Mouse (Mus musculus) left cerebral cortex, adult 8-10 months (tissue): ENCODE data around the gene Arhgef25. TPM values are rescaled to one million over a fixed set of nuclear protein-coding genes. Genes with fewer than 3 reads are reported as not detected.

Source experiments
- DNase-seq, 2 experiments: peaks; one replicate each; pipeline ENCODE4 v3.0.0; 2022; ENCODE audit warnings: low spot score in 2 of 2
- total RNA-seq, 4 experiments: library from RNA; stranded (reverse); gene quantifications; 2 replicates each; pipeline ENCODE4 v1.2.4; 2022

Gene Arhgef25
- total RNA-seq, result 100 to 1,000 TPM; 153 to 178 (median 174) TPM

DNA sequence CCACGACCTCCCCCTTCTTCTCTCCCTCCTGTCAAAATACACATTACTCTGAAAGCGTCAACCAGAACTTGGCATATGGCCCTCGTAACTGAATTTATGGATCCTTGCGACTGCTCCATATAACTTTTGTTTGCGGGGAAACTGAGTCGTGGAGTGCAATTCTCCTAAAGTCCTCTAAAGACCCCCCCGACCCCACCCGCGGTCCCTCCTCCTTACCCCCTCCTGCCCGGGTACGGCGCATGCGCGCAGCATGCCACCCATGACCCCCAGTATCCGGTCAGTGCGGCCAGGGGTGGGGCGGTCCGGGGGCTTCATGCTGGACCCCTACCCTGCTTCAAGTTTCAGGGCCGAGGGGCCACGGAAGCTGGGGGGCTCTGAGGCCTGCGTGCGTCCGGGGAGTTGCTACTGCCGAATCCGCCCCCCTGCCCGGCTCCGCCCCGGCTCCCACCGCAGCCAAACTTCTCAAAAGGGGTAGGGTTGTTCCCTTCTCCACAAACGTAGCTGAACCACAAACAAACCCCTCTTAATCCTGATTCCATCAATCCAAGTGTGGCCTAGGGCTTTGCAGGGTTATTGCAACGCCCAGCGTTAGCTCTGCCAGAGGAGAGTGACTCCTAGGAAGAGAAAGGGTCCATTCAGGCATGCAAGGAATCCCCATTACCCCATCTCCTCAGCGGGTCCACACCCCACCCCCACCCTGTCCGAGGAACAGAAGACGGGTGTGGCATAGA is at the start of gene Arhgef25:
Gene Arhgef25 (minus strand): TSS at position 433 of the 731 bp plus-strand sequence.
- no peak for DNase-seq

DNA sequence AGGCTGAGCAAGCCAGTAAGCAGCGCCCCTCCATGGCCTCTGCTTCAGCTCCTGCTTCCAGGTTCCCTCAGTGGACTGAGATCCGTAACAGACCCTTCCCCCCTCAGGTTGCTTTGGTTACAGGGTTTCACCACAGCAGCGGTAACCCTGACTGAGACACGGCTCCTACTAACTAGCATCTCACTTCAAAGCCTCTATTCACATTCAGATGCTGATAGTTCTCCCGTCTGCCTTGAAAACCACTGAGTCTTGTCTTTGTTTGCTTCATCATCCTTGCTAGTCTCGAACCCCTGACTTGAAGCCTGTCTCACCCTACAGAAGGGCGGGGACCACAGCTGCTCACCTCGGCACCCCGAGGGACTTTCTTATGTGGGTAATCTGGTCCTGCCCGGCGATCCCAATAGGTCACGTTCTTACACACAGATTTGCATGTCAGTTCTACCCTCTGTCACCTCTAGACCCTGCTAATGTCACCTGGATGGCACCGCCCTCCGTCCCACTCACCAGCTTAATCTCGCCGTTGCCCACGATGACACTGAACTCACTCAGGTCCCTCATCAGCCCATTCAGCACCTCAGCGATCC is 48.5 kb upstream of the Arhgef25 start:
- DNase-seq, result no peak

GRCm38 (mm10) chr10:127236541-127236940 is 46.7 kb upstream of the Arhgef25 start:
- no peak for DNase-seq

DNA sequence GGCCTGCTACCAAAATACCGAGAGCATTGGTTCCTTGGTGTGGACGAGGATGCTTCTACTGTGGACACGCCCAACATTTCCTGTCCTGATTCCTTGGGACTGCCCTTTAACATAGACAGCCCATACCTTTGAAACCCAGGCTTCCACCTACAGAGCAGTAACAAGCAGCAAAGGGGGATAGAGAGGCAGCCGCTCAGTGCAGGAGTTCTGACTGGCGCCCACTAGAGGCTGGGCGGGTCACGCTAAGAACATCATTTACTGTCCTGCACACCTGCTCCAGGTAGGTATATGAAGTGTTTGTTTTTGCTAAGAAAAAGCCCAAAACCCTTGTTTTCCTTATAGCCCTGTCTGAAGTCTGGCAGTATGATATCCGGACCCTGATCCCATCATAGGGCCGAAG is 43.3 kb upstream of the Arhgef25 start:
- DNase-seq, result no peak

- no peak for DNase-seq
These were observed 41.9 kb upstream of the Arhgef25 start for GRCm38 (mm10) chr10:127231741-127232140.

GRCm38 (mm10) chr10:127230693-127231092 is 40.8 kb upstream of the Arhgef25 start:
- DNase-seq, result no peak

DNA sequence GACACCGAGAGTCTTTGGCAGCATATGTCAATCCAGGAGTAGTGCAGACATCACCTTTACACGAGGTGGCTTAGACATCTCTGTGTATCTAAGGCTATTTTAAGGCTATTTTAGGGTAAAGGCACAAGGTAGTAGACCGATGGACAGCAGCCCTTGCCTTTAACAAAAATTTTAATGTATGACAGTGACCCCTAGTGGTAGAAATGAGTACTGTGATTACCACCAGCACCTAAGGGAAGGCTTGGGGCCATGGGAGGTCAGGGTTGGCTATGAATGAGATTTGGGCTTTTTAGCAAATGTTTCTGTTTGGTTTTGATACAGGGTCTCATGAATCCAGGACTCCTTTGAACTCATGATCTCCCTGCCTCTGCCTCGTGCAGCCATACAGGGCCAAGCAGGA is 39.0 kb upstream of the Arhgef25 start:
- DNase-seq, result no peak

DNA sequence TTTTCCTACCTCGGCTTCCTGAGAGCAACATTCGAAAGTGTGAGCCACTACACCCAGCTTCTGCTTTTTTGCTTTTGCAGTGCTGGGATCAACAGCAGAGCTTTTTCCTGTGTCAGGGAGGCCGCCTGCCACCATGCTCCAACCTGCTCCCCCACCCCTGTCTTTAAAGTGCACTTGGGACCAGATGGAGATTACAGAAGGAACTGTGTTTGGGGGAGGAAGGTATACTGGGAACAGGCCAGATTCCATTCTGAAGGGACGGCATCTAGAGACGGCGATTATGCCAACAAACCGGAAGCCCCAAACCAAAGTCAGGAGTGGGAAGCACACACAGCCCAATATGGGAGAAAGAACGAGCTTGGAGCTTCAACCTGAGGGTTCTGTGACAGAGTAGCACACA is 37.3 kb upstream of the Arhgef25 start:
- no peak for DNase-seq

GRCm38 (mm10) chr10:127226318-127226895 is 36.5 kb upstream of the Arhgef25 start:
- DNase-seq, result no peak

- peak in 1 of 2 experiments; percentile 74 for DNase-seq
These were observed 35.8 kb upstream of the Arhgef25 start for GRCm38 (mm10) chr10:127225732-127226131.

GRCm38 (mm10) chr10:127225213-127225612 is 35.3 kb upstream of the Arhgef25 start:
- no peak for DNase-seq

- no peak for DNase-seq
These were observed 28.5 kb upstream of the Arhgef25 start for GRCm38 (mm10) chr10:127218339-127218738.

DNA sequence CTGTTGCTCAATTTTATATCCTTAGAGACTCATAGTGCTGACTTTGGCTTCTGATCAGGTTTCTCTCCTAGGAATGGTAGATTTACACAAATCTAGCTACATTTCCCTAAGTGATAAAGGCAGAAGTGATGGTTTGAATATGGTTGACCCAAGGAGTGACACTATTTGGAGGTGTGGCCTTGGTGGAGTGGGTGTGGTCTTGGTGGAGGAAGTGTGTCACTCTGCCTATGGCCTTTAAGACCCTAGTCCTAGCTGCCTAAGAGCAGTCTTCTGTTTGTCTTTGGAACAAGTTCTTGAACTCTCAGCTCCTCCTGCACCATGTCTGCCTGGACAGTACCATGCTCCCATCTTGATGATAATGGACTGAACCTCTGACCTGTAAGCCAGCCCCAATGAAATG is 27.3 kb upstream of the Arhgef25 start:
- no peak for DNase-seq

GRCm38 (mm10) chr10:127216456-127216855 is 26.6 kb upstream of the Arhgef25 start:
- DNase-seq, result no peak

DNA sequence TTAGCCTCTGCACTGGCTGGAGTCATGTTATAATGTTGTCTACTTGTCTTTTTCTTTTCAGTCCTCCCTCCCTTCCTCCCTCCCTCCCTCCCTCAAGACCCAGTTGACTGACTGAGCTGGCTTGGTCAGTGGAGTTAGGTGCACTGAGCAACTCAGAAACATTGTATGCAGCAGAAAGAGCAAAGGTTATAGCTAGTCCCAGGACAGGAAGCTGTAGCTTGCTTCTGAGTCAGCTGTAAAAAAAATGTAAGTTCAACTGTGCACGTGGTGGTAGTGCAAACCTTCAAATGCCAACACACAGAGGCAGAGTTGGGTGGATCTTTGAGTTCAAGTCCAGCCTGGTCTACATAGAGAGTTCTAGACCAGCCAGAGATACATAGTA is 24.5 kb upstream of the Arhgef25 start:
- no peak for DNase-seq

GRCm38 (mm10) chr10:127213704-127214421 is 24.0 kb upstream of the Arhgef25 start:
- no peak for DNase-seq

DNA sequence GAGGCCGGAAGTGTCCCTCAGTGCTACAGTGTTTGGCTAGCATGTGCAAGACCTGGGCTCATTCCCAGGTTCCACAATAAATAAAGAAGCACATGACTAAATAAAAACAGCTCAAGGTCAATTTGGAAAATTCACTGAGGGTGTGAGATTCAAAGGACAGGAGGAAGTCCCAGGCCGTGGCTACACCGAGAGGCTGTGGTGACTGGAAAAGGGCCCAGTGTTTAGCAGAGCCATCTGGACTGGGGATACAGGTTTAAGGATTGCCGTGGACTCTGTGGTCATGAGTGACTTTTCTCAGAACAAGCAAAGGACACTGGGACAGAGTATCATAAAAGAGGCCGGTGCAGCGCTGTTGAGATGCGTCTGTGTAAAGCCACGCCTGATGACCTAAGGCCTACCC is 23.4 kb upstream of the Arhgef25 start:
- no peak for DNase-seq

GRCm38 (mm10) chr10:127211414-127211854 is 21.6 kb upstream of the Arhgef25 start, which contains the start of gene Pip4k2c:
Gene Pip4k2c (minus strand): TSS chr10:127211585.
- DNase-seq, result peak; percentile 80 to 93

DNA sequence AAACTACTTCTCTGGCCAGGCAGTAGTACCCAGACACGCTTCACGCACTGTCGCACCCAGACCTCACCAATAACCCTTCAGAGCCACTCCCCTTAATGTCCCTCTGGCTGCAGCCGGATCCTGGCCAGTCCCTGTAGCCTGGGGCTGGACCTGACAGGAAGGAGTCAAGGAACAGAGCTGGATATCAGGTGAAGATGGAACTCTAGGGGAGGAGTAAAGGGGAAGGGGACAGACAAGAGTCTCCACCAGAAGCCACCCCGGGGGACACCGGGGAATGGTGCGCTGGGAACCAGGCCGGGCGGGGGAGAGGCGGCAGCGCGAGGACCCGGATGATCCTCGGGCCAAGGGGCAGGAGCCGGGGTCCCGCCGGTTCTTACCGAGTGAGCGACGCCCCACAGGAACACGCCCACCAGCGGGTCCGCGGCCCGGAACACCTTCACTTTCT is 21.1 kb upstream of the Arhgef25 start:
- no peak for DNase-seq

DNA sequence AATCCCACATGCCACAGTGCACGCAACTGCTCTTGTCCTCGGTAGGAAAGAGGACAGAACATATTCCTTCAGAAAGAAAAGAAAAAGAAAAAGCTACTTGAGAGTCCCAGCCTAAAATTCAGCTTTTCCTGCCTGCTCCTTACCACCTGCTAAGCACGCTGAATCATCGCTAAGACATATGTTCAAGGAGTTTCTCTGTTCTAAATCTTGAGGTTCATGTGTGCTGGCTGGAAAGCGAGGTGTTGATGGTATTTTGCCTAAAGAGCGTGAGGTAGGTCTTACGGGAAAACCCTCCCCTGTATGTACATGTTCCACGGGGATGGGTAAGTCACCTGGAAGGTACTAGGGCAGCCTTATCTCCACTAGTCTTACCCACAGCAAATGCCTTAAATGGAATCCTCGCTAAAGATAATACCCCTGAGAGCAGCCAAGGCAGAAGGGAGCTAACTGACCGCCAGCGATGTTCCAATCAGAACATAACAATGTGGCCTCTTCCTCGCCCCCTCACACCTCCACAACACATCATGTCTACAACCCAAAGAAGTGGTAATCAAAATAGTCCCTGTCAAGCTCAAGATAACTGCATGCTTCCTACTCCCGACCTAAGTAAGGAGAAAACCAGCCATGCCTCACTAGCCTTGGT is 20.2 kb upstream of the Arhgef25 start:
- DNase-seq, result no peak

DNA sequence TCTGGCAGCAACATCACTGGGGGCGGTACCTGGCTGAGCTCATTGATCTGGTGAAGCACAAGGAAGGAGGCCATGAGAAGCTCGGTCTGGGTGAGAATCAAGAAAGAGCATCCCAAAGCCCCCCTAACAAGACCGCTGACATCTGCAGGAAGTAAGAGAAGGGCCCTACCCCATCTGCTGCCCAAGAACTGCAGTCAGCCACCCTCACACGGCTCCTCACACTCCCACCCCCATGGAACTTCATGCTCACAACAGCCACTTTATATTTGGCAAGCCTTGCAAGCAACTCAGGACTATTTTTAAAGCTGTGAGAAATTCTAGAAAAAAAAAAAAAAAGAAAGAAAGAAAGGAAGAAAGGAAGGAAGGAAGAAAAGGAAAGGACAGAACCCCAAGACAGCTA is 19.0 kb upstream of the Arhgef25 start:
- peak in 1 of 2 experiments; percentile 69 for DNase-seq
